Mouse (Mus musculus) embryonic facial prominence, embryonic 10.5 days (tissue): ENCODE results near the gene Fcer1g. TPM values are rescaled to one million over a fixed set of nuclear protein-coding genes. Genes with fewer than 3 reads are reported as not detected.

Source experiments
- DNase-seq: peaks from one replicate; pipeline ENCODE4 v3.0.0-alpha.2; 2017; ENCODE audit warnings: low spot score
- H3K27ac ChIP-seq: fragments of 300-500 bp; sonication (generic); replicated peaks from 2 replicates; pipeline ENCODE4 v1.5.1; 2016; ENCODE audit warnings: mild to moderate bottlenecking
- H3K27me3 ChIP-seq: fragments of 300-500 bp; sonication (generic); replicated peaks from 2 replicates; pipeline ENCODE4 v1.6.1; 2016; ENCODE audit warnings: low read depth, mild to moderate bottlenecking; ENCODE audit not compliant: poor library complexity, severe bottlenecking
- H3K36me3 ChIP-seq: fragments of 300-500 bp; sonication (generic); replicated peaks from 2 replicates; pipeline ENCODE4 v1.6.1; 2016; ENCODE audit warnings: mild to moderate bottlenecking, moderate library complexity
- H3K4me1 ChIP-seq: fragments of 300-500 bp; sonication (generic); 2 replicates; pipeline ENCODE4 v1.6.1; 2016
- H3K4me3 ChIP-seq: fragments of 300-500 bp; sonication (generic); 2 replicates; pipeline ENCODE4 v1.5.1; 2016; ENCODE audit warnings: mild to moderate bottlenecking, moderate library complexity
- H3K9me3 ChIP-seq: fragments of 300-500 bp; sonication (generic); 2 replicates; pipeline ENCODE4 v1.6.1; 2016; ENCODE audit warnings: mild to moderate bottlenecking
- WGBS: fragments of 180-500 bp; shearing (Covaris S2); methylation state at CpG from one replicate; pipeline ENCODE4 v1.1.7; 2016; 5-methylcytosine and 5-hydroxymethylcytosine counted together
- polyA plus RNA-seq: library from polyadenylated mRNA; unstranded; fragments of >200 nt; fragmentation: Nextera tagmentation; extraction: Ambion mirVana; gene quantifications from 2 replicates; pipeline ENCODE4 v1.2.1, GENCODE M21; 2016

Gene Fcer1g
- polyA plus RNA-seq, 1 experiment from 2014 or later, result 16.5 TPM

DNA sequence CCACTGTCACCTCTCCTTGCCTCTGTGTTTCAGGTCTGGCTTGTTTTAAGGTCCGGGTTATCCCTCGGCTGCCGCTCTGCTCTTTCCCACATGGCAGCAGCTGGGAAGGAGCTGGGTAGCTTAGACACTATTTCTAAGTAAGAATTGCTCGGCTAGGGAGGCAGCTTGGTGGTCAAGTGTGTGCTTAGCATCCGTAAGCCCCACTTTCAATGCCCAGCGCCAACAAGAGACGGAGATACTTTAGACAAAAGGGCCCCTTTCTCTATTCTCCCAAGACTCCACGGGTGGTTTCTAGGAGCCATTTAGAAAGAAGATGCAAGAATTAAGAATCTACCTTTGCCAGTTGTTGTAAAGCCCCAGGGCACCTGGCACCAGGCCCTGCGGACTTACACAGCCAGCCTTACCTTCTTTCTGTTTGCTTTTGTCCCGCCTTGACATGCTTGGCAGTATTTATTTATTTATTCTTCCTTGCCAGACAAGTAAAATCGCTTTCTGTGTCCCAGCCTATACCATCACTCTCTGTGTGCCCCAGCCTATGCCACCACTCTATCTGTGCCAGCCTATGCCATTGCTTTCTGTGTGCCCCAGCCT, 41.1 kb upstream of the Fcer1g start:
- H3K27me3 ChIP-seq, result no peaks in the 10 kb centered on the region
- H3K4me3 ChIP-seq, result no peak overlapping the region
- H3K4me1 ChIP-seq, result peaks cover 29% of the 10 kb centered on the region
- no peak for DNase-seq
- no peak overlapping the region for H3K27ac ChIP-seq
- H3K36me3 ChIP-seq, result peaks cover 80% of the 10 kb centered on the region
- WGBS, result 89% methylated on average over 11 of the region's 11 CpGs
- H3K9me3 ChIP-seq, result no peaks in the 10 kb centered on the region

DNA sequence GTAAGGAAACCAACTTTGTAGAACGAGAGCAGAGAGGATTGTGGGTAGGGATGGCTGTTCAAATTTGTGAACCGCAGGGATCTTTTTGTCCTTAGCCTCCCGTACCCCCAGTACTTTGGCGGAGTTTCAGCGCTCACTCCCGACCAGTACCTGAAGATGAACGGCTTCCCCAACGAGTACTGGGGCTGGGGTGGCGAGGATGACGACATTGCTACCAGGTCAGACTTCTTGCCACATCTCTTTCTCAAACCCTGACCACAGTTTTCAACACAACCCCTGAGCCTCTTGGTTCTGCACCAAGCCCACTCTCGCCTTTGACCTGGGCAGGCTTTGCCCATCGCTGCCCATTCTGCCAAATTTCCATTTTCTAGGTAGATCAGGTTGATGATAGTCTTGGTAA, 40.0 kb upstream of the Fcer1g start:
- Histone ChIP-seq H3K9me3 (no peaks in the 10 kb centered on the region), H3K36me3 (peaks cover 76% of the 10 kb centered on the region), H3K4me3 (no peak overlapping the region), H3K4me1 (peaks cover 28% of the 10 kb centered on the region), H3K27ac (no peak overlapping the region), H3K27me3 (no peaks in the 10 kb centered on the region)
- no peak for DNase-seq
- 90% methylated on average over 12 of the region's 12 CpGs for WGBS

DNA sequence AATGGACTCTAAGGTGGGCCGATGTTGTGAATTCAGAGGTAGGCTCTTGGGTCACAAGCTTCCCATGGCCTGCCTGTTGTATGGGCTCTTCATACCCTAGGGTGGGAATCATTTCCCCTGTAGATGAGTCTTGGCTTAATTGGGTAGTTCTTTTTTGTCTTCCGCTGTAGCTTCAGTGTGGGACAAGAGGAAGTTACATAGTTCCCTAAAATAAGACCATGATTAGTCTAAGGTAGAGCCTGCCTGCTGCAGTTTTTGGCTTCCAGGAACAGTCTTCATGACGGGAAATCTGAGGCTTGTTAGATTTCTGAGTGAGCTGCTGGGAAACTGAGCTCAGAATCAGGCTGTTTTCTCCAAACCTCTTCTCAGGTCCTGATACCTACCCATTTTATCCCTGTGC, 37.9 kb upstream of the Fcer1g start:
- Histone ChIP-seq H3K4me3 (peak overlapping the region; percentile 83; the same call in 1 of the 2 replicates), H3K9me3 (no peaks in the 10 kb centered on the region), H3K27ac (no peak overlapping the region), H3K4me1 (peaks cover 25% of the 10 kb centered on the region), H3K36me3 (peaks cover 56% of the 10 kb centered on the region), H3K27me3 (no peaks in the 10 kb centered on the region)
- 92% methylated on average over 3 of the region's 3 CpGs for WGBS
- DNase-seq, result no peak

DNA sequence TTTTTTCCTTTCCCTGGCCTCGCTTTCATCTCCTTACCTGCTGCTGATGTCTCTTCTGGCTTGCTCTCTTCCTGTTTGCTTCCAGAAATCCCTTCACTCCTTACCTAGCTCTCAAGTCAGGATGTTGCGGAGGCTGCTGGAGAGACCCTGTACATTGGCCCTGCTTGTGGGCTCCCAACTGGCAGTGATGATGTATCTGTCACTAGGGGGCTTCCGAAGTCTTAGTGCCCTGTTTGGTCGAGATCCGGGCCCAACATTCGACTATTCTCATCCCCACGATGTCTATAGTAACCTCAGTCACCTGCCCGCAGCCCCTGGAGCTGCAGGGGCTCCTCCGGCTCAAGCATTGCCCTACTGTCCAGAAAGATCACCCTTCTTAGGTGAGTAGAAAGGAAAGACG, 37.5 kb upstream of the Fcer1g start:
- WGBS, result 71% methylated on average over 10 of the region's 10 CpGs
- peaks cover 25% of the 10 kb centered on the region for H3K4me1 ChIP-seq
- H3K36me3 ChIP-seq, result peaks cover 51% of the 10 kb centered on the region
- peak overlapping the region; percentile 83; the same call in 1 of the 2 replicates for H3K4me3 ChIP-seq
- no peak overlapping the region for H3K27ac ChIP-seq
- no peaks in the 10 kb centered on the region for H3K27me3 ChIP-seq
- no peaks in the 10 kb centered on the region for H3K9me3 ChIP-seq
- DNase-seq, result no peak

DNA sequence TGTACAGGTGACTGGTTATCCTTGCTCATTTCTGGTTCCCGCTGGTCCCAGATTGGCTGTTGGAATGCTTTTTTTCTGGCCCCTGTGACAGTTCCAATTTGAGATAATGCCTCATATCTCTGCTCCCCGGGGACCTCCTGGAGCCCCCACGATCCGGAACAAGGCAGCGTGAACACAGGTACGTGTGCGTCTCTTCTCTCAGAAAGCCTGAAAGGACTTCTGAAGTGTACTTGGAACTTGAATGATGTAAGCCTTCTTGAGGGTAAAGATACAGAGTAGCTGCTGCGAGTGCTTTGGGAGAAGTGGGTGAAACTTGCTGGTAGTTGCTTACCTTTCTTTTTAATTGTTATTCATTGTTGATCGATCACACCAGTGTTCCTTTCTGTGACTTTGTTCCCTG, 37.0 kb upstream of the Fcer1g start:
- no peak overlapping the region for H3K27ac ChIP-seq

DNA sequence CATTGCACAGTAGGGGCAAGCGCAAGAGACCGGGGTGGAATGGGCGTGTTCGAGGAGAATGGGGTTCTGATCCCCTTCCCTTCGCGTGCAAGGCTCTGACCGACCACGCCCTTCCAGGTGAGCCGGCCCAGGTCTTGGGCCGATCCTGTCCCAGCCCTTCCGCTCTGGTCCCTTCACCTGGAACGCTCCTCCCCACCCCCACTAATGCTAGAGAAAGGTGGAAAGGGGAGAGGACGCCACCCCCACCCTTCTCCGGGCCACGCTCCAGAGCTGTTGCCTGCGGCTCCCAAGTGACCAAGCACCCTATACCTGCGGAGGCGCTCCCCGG, 36.4 kb upstream of the Fcer1g start:
- Histone ChIP-seq H3K4me3 (peak overlapping the region; percentile 83), H3K36me3 (peaks cover 40% of the 10 kb centered on the region), H3K27ac (peak overlapping the region; percentile 90), H3K27me3 (no peaks in the 10 kb centered on the region), H3K9me3 (no peaks in the 10 kb centered on the region), H3K4me1 (peaks cover 25% of the 10 kb centered on the region)
- DNase-seq, result no peak
- under 1% methylated on average over 19 of the region's 19 CpGs for WGBS

More for the DNA sequence above, 37.0 kb upstream of the Fcer1g start:
- peaks cover 25% of the 10 kb centered on the region for H3K4me1 ChIP-seq
- H3K4me3 ChIP-seq, result peak overlapping the region; percentile 83
- WGBS, result 59% methylated on average over 9 of the region's 9 CpGs
- H3K27me3 ChIP-seq, result no peaks in the 10 kb centered on the region
- H3K9me3 ChIP-seq, result no peaks in the 10 kb centered on the region
- H3K36me3 ChIP-seq, result peaks cover 47% of the 10 kb centered on the region
- no peak for DNase-seq

DNA sequence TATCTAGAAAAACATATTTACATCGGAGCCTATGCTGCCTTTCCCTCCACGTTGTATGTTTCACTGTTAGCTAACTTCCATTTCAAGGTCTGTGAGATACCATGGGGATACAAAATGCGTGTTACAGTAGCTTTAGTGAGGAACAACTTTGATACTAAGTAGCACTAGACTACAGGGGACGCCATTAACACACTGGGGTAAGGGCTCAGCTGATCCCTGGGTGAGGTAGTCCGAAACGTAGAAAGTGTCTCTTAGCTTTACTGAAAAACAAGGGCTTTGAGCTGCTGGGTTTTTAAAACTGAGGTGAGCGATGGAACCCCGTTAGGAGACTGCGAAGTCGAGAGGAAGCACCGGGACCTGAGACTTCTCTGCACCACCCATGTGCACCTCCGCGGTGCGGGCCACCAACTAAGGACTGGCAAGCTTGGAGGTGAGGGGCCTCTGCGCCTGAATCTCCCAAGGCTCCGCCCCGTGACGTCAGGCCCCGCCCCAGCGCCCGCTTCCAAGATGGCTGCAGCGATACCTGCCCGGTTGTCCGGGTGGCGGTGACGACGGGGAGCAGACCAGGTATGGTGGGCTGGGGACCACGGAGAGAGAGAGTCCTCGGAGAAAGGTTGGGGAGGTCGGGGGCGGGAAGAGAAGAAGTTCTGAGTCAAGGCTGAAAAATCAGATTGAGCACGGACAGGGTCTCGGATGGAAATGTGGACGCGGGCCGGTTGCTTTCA, 35.8 kb upstream of the Fcer1g start, which contains the start of gene B4galt3:
Gene B4galt3 (plus strand): TSS at position 481 of the 725 bp plus-strand sequence.
- WGBS, result 3% methylated on average over 36 of the region's 36 CpGs
- DNase-seq, result peak; percentile 97
- Histone ChIP-seq H3K36me3 (peaks cover 35% of the 10 kb centered on the region), H3K27me3 (no peaks in the 10 kb centered on the region), H3K4me1 (peaks cover 25% of the 10 kb centered on the region), H3K9me3 (no peaks in the 10 kb centered on the region), H3K27ac (peak within 1 kb of the TSS; percentile 90), H3K4me3 (peak within 1 kb of the TSS; percentile 83)

DNA sequence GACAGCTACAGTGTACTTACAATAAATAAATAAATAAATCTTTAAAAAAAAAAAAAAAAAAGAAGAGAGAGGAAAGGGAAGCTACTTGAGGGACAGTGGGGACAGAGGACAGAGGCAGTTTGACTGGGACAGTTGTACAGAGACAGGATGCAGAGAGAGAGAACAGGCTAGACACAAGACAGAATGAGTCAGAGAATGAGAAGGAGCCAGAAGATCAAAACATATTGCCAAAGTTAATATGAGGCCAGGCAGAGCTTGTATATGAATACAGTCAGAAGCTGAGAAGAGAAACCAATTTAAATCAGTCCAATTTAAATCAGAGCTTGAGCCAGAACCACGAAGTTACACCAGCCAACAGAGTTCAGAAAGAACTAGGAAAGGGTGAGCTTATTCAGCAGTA, 34.2 kb upstream of the Fcer1g start:
- H3K36me3 ChIP-seq, result peaks cover 18% of the 10 kb centered on the region
- H3K4me1 ChIP-seq, result peaks cover 29% of the 10 kb centered on the region
- no peak overlapping the region for H3K4me3 ChIP-seq
- 68% methylated on average over 1 of the region's 1 CpGs for WGBS
- H3K27ac ChIP-seq, result no peak overlapping the region
- H3K27me3 ChIP-seq, result no peaks in the 10 kb centered on the region
- no peaks in the 10 kb centered on the region for H3K9me3 ChIP-seq
- no peak for DNase-seq

- H3K36me3 ChIP-seq, result no peaks in the 10 kb centered on the region
- H3K27ac ChIP-seq, result no peak overlapping the region
- peaks cover 35% of the 10 kb centered on the region for H3K4me1 ChIP-seq
- H3K27me3 ChIP-seq, result no peaks in the 10 kb centered on the region
- no peaks in the 10 kb centered on the region for H3K9me3 ChIP-seq
- no peak for DNase-seq
- WGBS, result 71% methylated on average over 4 of the region's 4 CpGs
- no peak overlapping the region for H3K4me3 ChIP-seq
Observed at GRCm38 (mm10) chr1:171265971-171266744, 32.0 kb upstream of the Fcer1g start.

DNA sequence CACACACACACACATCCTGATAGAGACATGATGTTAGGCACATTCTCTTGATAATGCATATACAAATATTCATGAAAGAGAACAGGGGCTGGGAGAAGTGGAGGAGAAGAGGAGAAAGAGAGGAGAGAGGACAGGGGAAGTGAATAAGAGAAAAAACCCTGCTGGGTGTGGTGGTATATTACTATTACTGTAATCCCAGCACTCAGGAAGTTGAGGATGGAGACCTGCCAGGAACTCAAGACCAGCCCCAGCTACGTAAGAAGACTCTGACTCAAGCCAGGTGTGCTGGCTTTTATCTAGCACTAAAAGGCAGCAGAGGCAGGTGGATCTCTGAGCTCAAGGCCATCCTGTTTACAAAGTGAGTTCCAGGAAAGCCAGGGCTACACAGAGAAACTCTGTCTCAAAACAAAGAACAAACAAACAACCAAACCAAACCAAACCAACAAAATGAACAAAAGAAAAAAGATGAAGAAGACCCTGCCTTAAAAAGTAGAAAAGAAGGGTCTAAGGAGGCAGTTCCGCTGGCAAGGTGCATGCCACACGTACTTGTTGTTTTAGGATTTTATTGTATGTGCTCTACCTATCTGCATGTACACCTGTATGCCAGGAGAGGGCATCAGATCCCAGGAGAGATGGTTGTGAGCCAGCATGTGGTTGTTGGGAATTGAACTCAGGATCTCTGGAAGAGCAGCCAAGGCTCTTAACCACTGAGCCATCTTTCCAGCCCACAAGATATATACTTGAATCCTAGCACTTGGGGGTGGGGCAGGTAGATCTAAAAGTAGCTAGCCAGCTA, 29.7 kb upstream of the Fcer1g start:
- Histone ChIP-seq H3K4me3 (no peak overlapping the region), H3K27ac (peak overlapping the region; percentile 30), H3K9me3 (no peaks in the 10 kb centered on the region), H3K27me3 (no peaks in the 10 kb centered on the region), H3K36me3 (peaks cover 9% of the 10 kb centered on the region), H3K4me1 (peaks cover 18% of the 10 kb centered on the region)
- 82% methylated on average over 3 of the region's 3 CpGs for WGBS
- no peak for DNase-seq

DNA sequence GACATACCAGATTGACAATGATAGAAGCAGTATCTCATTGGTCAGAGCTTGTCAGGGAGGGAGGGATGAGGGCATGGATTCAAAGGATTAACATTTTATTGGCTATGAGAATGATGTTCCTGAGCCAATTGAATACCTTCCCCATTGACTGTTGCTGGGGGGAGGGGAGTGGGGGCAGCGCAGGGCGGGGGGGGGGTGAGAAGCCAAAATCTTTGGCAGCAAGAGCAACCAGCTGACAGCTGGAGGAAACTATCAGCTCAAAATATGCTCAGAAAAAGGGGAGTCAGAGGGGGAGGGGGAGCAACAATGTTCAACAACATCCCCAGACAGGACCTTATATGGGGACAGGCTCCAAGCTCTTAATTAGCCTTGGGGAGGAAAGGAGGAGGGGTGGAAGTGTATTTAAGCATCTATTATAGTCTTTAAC, 29.0 kb upstream of the Fcer1g start:
- peaks cover 18% of the 10 kb centered on the region for H3K4me1 ChIP-seq
- peak overlapping the region; percentile 81 for H3K27ac ChIP-seq

GRCm38 (mm10) chr1:171262594-171263130, 28.5 kb upstream of the Fcer1g start:
- H3K9me3 ChIP-seq, result no peaks in the 10 kb centered on the region
- H3K4me1 ChIP-seq, result peaks cover 18% of the 10 kb centered on the region
- peak overlapping the region; percentile 81 for H3K27ac ChIP-seq
- H3K4me3 ChIP-seq, result peak overlapping the region; percentile 45
- peak; percentile 33 for DNase-seq
- peaks cover 20% of the 10 kb centered on the region for H3K36me3 ChIP-seq
- no peaks in the 10 kb centered on the region for H3K27me3 ChIP-seq
- 8% methylated on average over 8 of the region's 8 CpGs for WGBS

More for the DNA sequence above, 29.0 kb upstream of the Fcer1g start:
- Histone ChIP-seq H3K27me3 (no peaks in the 10 kb centered on the region), H3K9me3 (no peaks in the 10 kb centered on the region), H3K36me3 (peaks cover 14% of the 10 kb centered on the region), H3K4me3 (peak overlapping the region; percentile 45)
- DNase-seq, result peak; percentile 59
- 4% methylated on average over 2 of the region's 2 CpGs for WGBS
